Mouse (Mus musculus) bone marrow, adult 2 months (tissue): ENCODE results near the gene Agap2. TPM values are rescaled to one million over a fixed set of nuclear protein-coding genes. Genes with fewer than 3 reads are reported as not detected.

Experiments used
- H3K27ac ChIP-seq: fragments of 200-500 bp; 2 replicates; pipeline ENCODE4 v1.5.1; 2012; ENCODE audit warnings: low read depth, mild to moderate bottlenecking, control low read depth, inconsistent platforms, low read length; ENCODE audit not compliant: control insufficient read depth, poor library complexity, insufficient read depth
- H3K4me1 ChIP-seq: fragments of 200-500 bp; 2 replicates; pipeline ENCODE4 v1.6.1; 2011; ENCODE audit warnings: low read length; ENCODE audit not compliant: control insufficient read depth, insufficient read depth
- H3K4me3 ChIP-seq: fragments of 200-500 bp; replicated peaks from 2 replicates; pipeline ENCODE3; 2011; ENCODE audit warnings: mild to moderate bottlenecking, low read depth, low read length, control low read depth; ENCODE audit not compliant: control insufficient read depth
- CTCF ChIP-seq: fragments of 200-500 bp; IDR thresholded peaks from 2 replicates; pipeline ENCODE4 v1.5.1; 2011; ENCODE audit warnings: low read length, control low read depth; ENCODE audit not compliant: control insufficient read depth, insufficient read depth
- POLR2A ChIP-seq: fragments of 200-500 bp; IDR thresholded peaks from 2 replicates; pipeline ENCODE4 v1.6.1; 2011; ENCODE audit warnings: low read depth, mild to moderate bottlenecking, control low read depth, low read length, borderline replicate concordance; ENCODE audit not compliant: control insufficient read depth
- WGBS: fragments of 180-500 bp; shearing (Covaris S2); methylation state at CpG from one replicate; pipeline ENCODE4 v1.1.7; 2018; 5-methylcytosine and 5-hydroxymethylcytosine counted together
- polyA plus RNA-seq: library from polyadenylated mRNA; stranded (reverse); fragments of >200 nt; gene quantifications from 2 replicates; pipeline ENCODE4 v1.2.4, GENCODE M21; 2011; ENCODE audit warnings: low replicate concordance; ENCODE audit not compliant: missing spikeins, insufficient read depth, insufficient read length

Gene Agap2
- polyA plus RNA-seq, 1 experiment = 27.3 TPM

- Histone ChIP-seq H3K4me1 (no peaks in the 10 kb centered on the region; the same call in 1 of the 2 replicates), H3K4me3 (no peak overlapping the region), H3K27ac (no peak overlapping the region)
- TF ChIP-seq POLR2A (no peak), CTCF (no peak)
- WGBS = 81% methylated on average over 49 of the region's 49 CpGs
These were observed 3.8 kb downstream of the Agap2 start for GRCm38 (mm10) chr10:127078677-127079575.

GRCm38 (mm10) chr10:127079665-127080391 is 4.7 kb downstream of the Agap2 start:
- no peak overlapping the region for H3K4me3 ChIP-seq
- no peak for TF ChIP-seq CTCF
- no peak for TF ChIP-seq POLR2A
- WGBS = 89% methylated on average over 63 of the region's 70 CpGs

GRCm38 (mm10) chr10:127080901-127081780 is 6.1 kb downstream of the Agap2 start:
- Histone ChIP-seq H3K27ac (no peak overlapping the region), H3K4me3 (no peak overlapping the region), H3K4me1 (no peaks in the 10 kb centered on the region; the same call in 1 of the 2 replicates)
- 85% methylated on average over 48 of the region's 48 CpGs for WGBS
- TF ChIP-seq CTCF = no peak
- TF ChIP-seq POLR2A = no peak

More at GRCm38 (mm10) chr10:127079665-127080391, 4.7 kb downstream of the Agap2 start:
- Histone ChIP-seq H3K27ac (no peak overlapping the region), H3K4me1 (no peaks in the 10 kb centered on the region; the same call in 1 of the 2 replicates)

- Histone ChIP-seq H3K27ac (no peak overlapping the region), H3K4me1 (no peaks in the 10 kb centered on the region), H3K4me3 (no peak overlapping the region)
- 69% methylated on average over 8 of the region's 8 CpGs for WGBS
- TF ChIP-seq POLR2A (no peak), CTCF (no peak)
These were observed 7.0 kb downstream of the Agap2 start for GRCm38 (mm10) chr10:127081996-127082620.

GRCm38 (mm10) chr10:127083292-127083914 is 8.3 kb downstream of the Agap2 start:
- WGBS = 84% methylated on average over 8 of the region's 8 CpGs
- Histone ChIP-seq H3K4me1 (no peaks in the 10 kb centered on the region), H3K27ac (no peak overlapping the region), H3K4me3 (no peak overlapping the region)
- no peak for TF ChIP-seq POLR2A
- TF ChIP-seq CTCF = no peak

- no peak overlapping the region for H3K27ac ChIP-seq
- H3K4me3 ChIP-seq = no peak overlapping the region
- WGBS = 87% methylated on average over 5 of the region's 5 CpGs
- TF ChIP-seq CTCF = no peak
- no peak for TF ChIP-seq POLR2A
- H3K4me1 ChIP-seq = no peaks in the 10 kb centered on the region
These were observed 8.8 kb downstream of the Agap2 start for GRCm38 (mm10) chr10:127083915-127084306.

- TF ChIP-seq POLR2A (no peak), CTCF (no peak)
- 91% methylated on average over 9 of the region's 9 CpGs for WGBS
- no peak overlapping the region for H3K4me3 ChIP-seq
- no peaks in the 10 kb centered on the region for H3K4me1 ChIP-seq
- H3K27ac ChIP-seq = no peak overlapping the region
These were observed 10.0 kb downstream of the Agap2 start for GRCm38 (mm10) chr10:127085052-127085451.
